Mouse (Mus musculus): ENCODE measurements around the gene Ccn2. TPM values are rescaled to one million over a fixed set of nuclear protein-coding genes. Genes with fewer than 3 reads are reported as not detected.

The Ccn2 gene
- total and polyA plus RNA-seq, 3 experiments = not detected

DNA sequence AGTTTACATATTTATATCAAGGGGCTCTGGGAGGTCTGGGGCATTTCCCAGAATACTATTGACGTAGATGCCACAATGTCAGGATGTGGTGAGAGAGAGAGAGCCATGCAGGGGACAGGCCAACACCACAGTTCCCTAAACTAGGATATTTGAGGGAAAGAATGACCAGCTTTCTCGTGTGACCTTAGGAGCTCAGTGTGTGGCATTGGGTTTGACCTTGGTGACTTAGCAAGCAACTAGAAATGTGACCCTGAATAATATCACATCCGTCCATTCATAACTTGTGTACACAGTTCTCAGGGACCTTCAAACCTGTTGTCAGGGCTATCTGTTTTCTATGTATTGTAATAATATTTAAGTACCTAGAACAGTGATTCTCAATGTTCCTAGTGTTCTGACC is 13.9 kb downstream of the Ccn2 start:
- dilution Hi-C loops (cut with MboI; ENCODE audit: extremely low pct_ligation_motif_present, extremely low pct_unique_long_range_greater_than_20kb, low sequenced_read_pairs) = no loop called here
- no peak overlapping the region for H3K9ac ChIP-seq (ENCODE audit: insufficient read depth, low read depth)
- H3K36me3 ChIP-seq (replicated peaks in 1 of 2; ENCODE audit: control insufficient read depth in 1 of 2, insufficient read depth in 1 of 2, low read length in 1 of 2) = no peaks in the 10 kb centered on the region

GRCm38 (mm10) chr10:24609766-24610165 is 14.5 kb downstream of the Ccn2 start:
- Histone ChIP-seq H3K36me3 (replicated peaks in 1 of 2; ENCODE audit: control insufficient read depth in 1 of 2, insufficient read depth in 1 of 2, low read length in 1 of 2) (no peaks in the 10 kb centered on the region), H3K27me3 (replicated peaks) (no peaks in the 10 kb centered on the region), H3K27ac (ENCODE audit: insufficient read depth, low read depth) (no peak overlapping the region), H3K79me2 (replicated peaks; ENCODE audit: control insufficient read depth, extremely low read depth, insufficient read depth, poor library complexity, severe bottlenecking) (no peaks in the 10 kb centered on the region), H3K4me2 (ENCODE audit: insufficient read depth, low read depth, poor library complexity, severe bottlenecking) (no peak overlapping the region), H3K9me3 (replicated peaks; ENCODE audit: low read length) (no peaks in the 10 kb centered on the region), H3K4me1 (ENCODE audit: control insufficient read depth in 1 of 2, insufficient read depth in 2 of 2) (no peaks in the 10 kb centered on the region), H3K4me3 (replicated peaks in 1 of 3; ENCODE audit: low read depth in 2 of 3, low read length in 2 of 3, poor library complexity in 1 of 3) (no peak overlapping the region), H3K9ac (ENCODE audit: insufficient read depth, low read depth) (no peak overlapping the region)
- dilution Hi-C loops (cut with MboI; ENCODE audit: extremely low pct_ligation_motif_present, extremely low pct_unique_long_range_greater_than_20kb, low sequenced_read_pairs) = no loop called here
- no peak for TF ChIP-seq MAFK (IDR thresholded peaks at IDR 0.05; ENCODE audit: insufficient replicate concordance, low read length)
- no peak for TF ChIP-seq USF2 (conservative IDR thresholded peaks at IDR 0.05; ENCODE audit: low read depth, low read length)
- no peak for TF ChIP-seq RAD21 (IDR thresholded peaks at IDR 0.05; ENCODE audit: low read depth, low read length)
- TF ChIP-seq ELF1 (IDR thresholded peaks at IDR 0.05; ENCODE audit: low read depth, low read length) = no peak
- TF ChIP-seq PAX5 (IDR thresholded peaks at IDR 0.05; ENCODE audit: low read length) = no peak
- no peak for TF ChIP-seq NRF1 (IDR thresholded peaks at IDR 0.05; ENCODE audit: low read depth, low read length)
- in situ Hi-C loops (cut with MboI; ENCODE audit: low pct_ligation_motif_present, low pct_unique_long_range_greater_than_20kb, low sequenced_read_pairs) = loop anchor here (25.0 kb wide), 1 partner anchor 222 kb away; no protein-coding TSS in a partner anchor
- DNase-seq (ENCODE audit: extremely low read depth) = no peak

More for the DNA sequence above, 13.9 kb downstream of the Ccn2 start:
- H3K27ac ChIP-seq (ENCODE audit: insufficient read depth, low read depth) = no peak overlapping the region
- no peaks in the 10 kb centered on the region for H3K79me2 ChIP-seq (replicated peaks; ENCODE audit: control insufficient read depth, extremely low read depth, insufficient read depth, poor library complexity, severe bottlenecking)
- no peak for TF ChIP-seq PAX5 (IDR thresholded peaks at IDR 0.05; ENCODE audit: low read length)
- no peak overlapping the region for H3K4me2 ChIP-seq (ENCODE audit: insufficient read depth, low read depth, poor library complexity, severe bottlenecking)
- H3K27me3 ChIP-seq (replicated peaks) = no peaks in the 10 kb centered on the region
- no peak overlapping the region for H3K4me3 ChIP-seq (replicated peaks in 1 of 3; ENCODE audit: low read depth in 2 of 3, low read length in 2 of 3, poor library complexity in 1 of 3)
- H3K9me3 ChIP-seq (replicated peaks; ENCODE audit: low read length) = no peaks in the 10 kb centered on the region
- no peaks in the 10 kb centered on the region for H3K4me1 ChIP-seq (ENCODE audit: control insufficient read depth in 1 of 2, insufficient read depth in 2 of 2)
- no peak for DNase-seq (ENCODE audit: extremely low read depth)
- in situ Hi-C loops (cut with MboI; ENCODE audit: low pct_ligation_motif_present, low pct_unique_long_range_greater_than_20kb, low sequenced_read_pairs) = loop anchor here (25.0 kb wide), 1 partner anchor 222 kb away; no protein-coding TSS in a partner anchor

GRCm38 (mm10) chr10:24614726-24615125 is 19.5 kb downstream of the Ccn2 start:
- Histone ChIP-seq H3K27me3 (replicated peaks) (no peaks in the 10 kb centered on the region), H3K36me3 (replicated peaks in 1 of 2; ENCODE audit: control insufficient read depth in 1 of 2, insufficient read depth in 1 of 2, low read length in 1 of 2) (no peaks in the 10 kb centered on the region), H3K4me1 (ENCODE audit: control insufficient read depth in 1 of 2, insufficient read depth in 2 of 2) (no peaks in the 10 kb centered on the region), H3K9me3 (replicated peaks; ENCODE audit: low read length) (no peaks in the 10 kb centered on the region), H3K27ac (ENCODE audit: insufficient read depth, low read depth) (no peak overlapping the region), H3K4me2 (ENCODE audit: insufficient read depth, low read depth, poor library complexity, severe bottlenecking) (no peak overlapping the region), H3K9ac (ENCODE audit: insufficient read depth, low read depth) (no peak overlapping the region), H3K79me2 (replicated peaks; ENCODE audit: control insufficient read depth, extremely low read depth, insufficient read depth, poor library complexity, severe bottlenecking) (no peaks in the 10 kb centered on the region), H3K4me3 (replicated peaks in 1 of 3; ENCODE audit: low read depth in 2 of 3, low read length in 2 of 3, poor library complexity in 1 of 3) (no peak overlapping the region)
- TF ChIP-seq RAD21 (IDR thresholded peaks at IDR 0.05; ENCODE audit: low read depth, low read length) = no peak
- no peak for TF ChIP-seq E2F4 (IDR thresholded peaks at IDR 0.05; ENCODE audit: insufficient replicate concordance, low read depth, low read length)
- no peak for TF ChIP-seq TCF12 (IDR thresholded peaks at IDR 0.05; ENCODE audit: low read depth, low read length)
- no peak for TF ChIP-seq ZKSCAN1 (IDR thresholded peaks at IDR 0.05; ENCODE audit: borderline replicate concordance, low read depth, low read length)
- no peak for TF ChIP-seq JUND (conservative IDR thresholded peaks at IDR 0.05; ENCODE audit: low read depth, low read length)
- TF ChIP-seq MYC (IDR thresholded peaks at IDR 0.05; ENCODE audit: low read depth, low read length) = no peak
- no peak for TF ChIP-seq IRF4 (IDR thresholded peaks at IDR 0.05; ENCODE audit: low read depth, low read length)
- TF ChIP-seq MEF2A (IDR thresholded peaks at IDR 0.05; ENCODE audit: borderline replicate concordance, low read depth, low read length) = no peak
- no peak for TF ChIP-seq SIN3A (IDR thresholded peaks at IDR 0.05; ENCODE audit: low read length)
- TF ChIP-seq UBTF (IDR thresholded peaks at IDR 0.05; ENCODE audit: low read depth, low read length) = no peak
- TF ChIP-seq HCFC1 (IDR thresholded peaks at IDR 0.05; ENCODE audit: low read depth, low read length) = no peak
- TF ChIP-seq USF2 (conservative IDR thresholded peaks at IDR 0.05; ENCODE audit: low read depth, low read length) = no peak
- no peak for TF ChIP-seq KAT2A (IDR thresholded peaks at IDR 0.05; ENCODE audit: insufficient replicate concordance, low read length)
- no peak for TF ChIP-seq USF1 (IDR thresholded peaks at IDR 0.05; ENCODE audit: low read depth, low read length)
- TF ChIP-seq SMC3 (IDR thresholded peaks at IDR 0.05; ENCODE audit: low read depth, low read length) = no peak
- no peak for TF ChIP-seq TBP (conservative IDR thresholded peaks at IDR 0.05; ENCODE audit: low read depth, low read length)
- TF ChIP-seq ZC3H11A (IDR thresholded peaks at IDR 0.05; ENCODE audit: low read depth, low read length) = no peak
- TF ChIP-seq BHLHE40 (IDR thresholded peaks at IDR 0.05; ENCODE audit: low read depth, low read length) = no peak
- TF ChIP-seq MAFK (IDR thresholded peaks at IDR 0.05; ENCODE audit: insufficient replicate concordance, low read length) = no peak
- no peak for TF ChIP-seq EP300 (IDR thresholded peaks at IDR 0.05; ENCODE audit: low read length)
- dilution Hi-C loops (cut with MboI; ENCODE audit: extremely low pct_ligation_motif_present, extremely low pct_unique_long_range_greater_than_20kb, low sequenced_read_pairs) = no loop called here
- DNase-seq (ENCODE audit: extremely low read depth) = no peak
- in situ Hi-C loops (cut with MboI; ENCODE audit: low pct_ligation_motif_present, low pct_unique_long_range_greater_than_20kb, low sequenced_read_pairs) = loop anchor here (25.0 kb wide), 1 partner anchor 227 kb away; no protein-coding TSS in a partner anchor
